Mouse (Mus musculus) right cerebral cortex, postnatal 4 days (tissue): ENCODE measurements around the gene Enpp7.

Experiments
- DNase-seq: peaks from one replicate; pipeline ENCODE4 v3.0.0-alpha.2; 2022

Enpp7 gene

GRCm38 (mm10) chr11:118987999-118988398, at the start of gene Enpp7:
Gene Enpp7, plus strand, starts transcription at chr11:118988188.
- no peak for DNase-seq

DNA sequence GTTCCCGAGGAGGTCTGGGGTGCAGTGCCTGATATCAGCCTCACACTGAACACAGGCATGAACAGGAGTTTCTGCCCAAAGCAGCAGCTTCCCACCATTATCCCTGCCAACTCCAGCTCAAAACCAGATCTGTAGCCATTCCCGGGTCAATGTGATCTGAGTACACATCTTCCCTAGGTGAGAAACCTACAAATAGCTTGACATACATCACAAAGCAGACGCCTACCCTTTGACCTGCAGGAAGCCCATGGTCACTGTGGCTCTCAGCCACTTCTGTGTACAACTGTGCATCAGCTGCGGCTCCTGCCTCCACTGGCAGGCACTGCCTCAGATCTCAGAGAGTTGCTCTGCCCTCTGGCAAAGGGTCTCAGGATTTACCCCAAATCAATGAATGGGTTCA, 48.3 kb upstream of the Enpp7 start:
- no peak for DNase-seq

DNA sequence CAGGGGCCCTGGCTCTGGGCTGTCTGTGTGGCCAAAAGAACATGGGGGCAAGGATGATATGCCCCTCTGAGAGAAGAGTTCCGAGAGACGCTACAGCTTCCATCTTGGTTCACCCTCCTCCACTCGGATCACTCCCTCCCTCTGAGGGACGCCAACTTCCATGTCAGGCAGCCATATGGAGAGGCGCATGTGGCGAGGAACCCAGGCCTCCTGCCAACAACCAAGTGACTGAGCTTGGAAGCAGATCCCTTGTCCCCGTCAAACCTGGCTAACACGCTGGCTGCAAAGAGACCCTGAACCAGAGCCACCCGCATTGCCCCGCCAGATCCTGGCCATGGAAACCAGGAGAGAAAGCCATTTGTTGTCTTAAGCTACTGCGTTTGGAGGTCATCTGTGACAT, 47.4 kb upstream of the Enpp7 start:
- peak; percentile 75 for DNase-seq

GRCm38 (mm10) chr11:118941268-118941667, 46.7 kb upstream of the Enpp7 start:
- no peak for DNase-seq

GRCm38 (mm10) chr11:118945868-118946267, 42.1 kb upstream of the Enpp7 start:
- no peak for DNase-seq

DNA sequence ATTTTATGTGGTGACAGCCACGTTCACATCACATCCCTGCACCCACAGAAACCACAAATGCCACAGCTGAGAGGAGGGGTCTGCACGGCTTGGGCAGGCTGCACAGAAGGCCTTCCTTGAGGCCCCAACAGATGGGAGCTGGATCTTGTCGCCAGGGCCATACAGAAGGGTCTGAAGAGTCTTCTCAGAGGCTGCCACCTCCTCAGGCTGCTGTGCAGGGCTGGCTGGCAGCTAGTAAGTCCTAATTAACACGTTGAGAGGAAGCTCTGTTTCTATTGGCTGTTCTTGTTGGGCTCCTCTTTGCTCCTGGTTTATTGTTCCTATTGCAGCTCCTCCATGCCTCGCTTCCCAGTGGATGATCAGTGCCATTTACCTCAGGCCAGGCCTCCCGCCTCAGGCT, 33.0 kb upstream of the Enpp7 start:
- DNase-seq: no peak

DNA sequence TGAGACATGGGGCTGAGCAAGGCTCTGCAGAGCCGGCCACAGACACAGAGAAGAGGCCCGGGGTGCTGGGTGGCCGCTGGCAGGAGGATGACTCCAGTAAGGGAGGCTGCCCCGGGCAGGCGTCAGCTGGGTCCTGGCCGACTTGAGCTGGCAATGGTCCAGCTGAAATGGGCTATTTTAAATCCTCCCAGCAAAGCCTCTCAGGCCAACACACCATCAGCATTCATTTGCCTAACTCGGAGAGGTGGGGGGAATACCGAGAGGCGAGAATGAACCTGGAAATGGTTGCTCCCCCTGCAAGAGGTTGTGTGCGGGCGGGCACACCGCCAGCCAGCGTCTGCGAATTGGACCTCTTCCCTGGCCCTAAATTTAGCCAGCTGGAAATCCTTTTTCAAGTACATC, 30.9 kb upstream of the Enpp7 start:
- DNase-seq: peak; percentile 74

GRCm38 (mm10) chr11:118960649-118961048, 27.3 kb upstream of the Enpp7 start:
- peak; percentile 52 for DNase-seq

DNA sequence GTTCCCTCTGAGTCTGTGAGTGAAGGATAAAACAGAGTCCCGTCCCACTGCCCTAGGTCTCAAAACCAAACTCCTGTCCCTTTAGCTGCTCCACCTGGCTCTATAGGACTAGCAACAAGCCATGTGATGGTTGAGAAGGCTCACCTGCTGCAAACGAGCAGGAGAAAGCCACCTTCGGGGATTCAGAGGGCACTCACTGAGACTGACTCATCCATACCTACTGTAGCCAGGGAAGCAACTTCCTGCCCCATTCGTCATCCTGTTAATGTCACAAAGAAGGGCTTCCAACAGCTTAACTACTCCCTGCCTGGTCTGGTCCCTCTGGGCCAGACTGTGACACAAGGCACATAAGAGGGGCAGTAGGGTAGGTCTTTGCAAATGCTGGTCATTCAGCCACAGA, 25.5 kb upstream of the Enpp7 start:
- no peak for DNase-seq

- DNase-seq: no peak
Observed at GRCm38 (mm10) chr11:118963926-118964325, 24.1 kb upstream of the Enpp7 start.

DNA sequence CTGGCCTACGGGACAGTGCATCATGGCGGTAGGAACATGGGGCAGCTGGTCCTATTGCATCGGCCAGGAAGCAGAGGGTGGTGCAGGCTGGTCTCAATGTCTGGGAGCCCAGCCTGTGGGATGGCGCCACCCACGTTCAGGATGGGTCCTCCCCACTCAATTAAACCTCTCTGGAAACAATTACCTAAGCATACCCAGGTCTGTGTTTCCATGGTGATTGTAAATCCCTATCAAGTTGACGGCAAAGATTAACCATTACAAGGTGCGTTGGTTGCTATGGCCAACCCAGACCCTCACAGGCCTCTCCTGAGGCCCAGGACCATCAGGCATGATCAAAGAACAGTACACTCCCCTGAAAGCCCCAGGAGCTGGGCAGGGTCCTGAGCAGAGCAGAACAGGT, 22.9 kb upstream of the Enpp7 start:
- DNase-seq: no peak

- DNase-seq: peak; percentile 65
Observed at GRCm38 (mm10) chr11:118971470-118972034, 16.4 kb upstream of the Enpp7 start.

GRCm38 (mm10) chr11:118972431-118973377, 15.3 kb upstream of the Enpp7 start:
- DNase-seq: no peak

DNA sequence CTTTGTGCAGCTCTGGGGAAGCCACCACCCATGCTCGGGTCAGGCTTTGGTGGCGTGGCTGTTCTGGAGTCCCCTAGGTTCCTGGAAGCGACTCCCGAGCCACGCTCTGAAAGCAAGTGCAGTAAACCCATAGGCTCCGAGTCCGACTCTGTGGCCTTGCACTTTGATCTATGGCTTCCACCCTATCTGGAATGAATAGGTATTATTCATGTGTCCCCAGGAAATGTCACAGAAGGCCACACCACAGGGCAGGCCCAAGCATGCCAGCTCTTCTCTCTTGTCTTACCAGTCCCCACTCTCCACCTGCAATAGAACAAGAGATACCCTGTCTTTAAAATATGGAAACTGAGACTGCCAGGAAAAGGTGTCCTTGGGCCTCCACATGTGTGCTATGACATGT, 13.6 kb upstream of the Enpp7 start:
- no peak for DNase-seq

GRCm38 (mm10) chr11:118975427-118975826, 12.6 kb upstream of the Enpp7 start:
- DNase-seq: peak; percentile 84

DNA sequence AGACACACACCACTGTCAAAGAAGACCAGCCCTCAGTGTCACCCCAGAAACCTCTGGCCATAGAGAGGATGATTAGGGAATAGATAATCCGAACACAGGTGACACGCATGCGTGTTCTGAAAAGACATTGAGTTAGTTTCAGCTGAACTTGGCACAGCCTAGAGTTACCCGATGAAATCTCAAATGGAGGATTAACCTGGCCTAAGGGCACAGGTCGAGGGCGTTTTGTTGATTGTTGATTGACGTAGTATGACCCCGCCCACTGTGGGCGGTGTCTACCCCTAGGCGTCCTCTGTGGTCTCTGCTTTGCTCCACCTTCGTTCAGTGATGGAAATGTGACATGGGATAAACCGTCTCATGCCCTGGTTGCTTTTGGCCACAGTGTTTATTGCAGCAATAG, 12.1 kb upstream of the Enpp7 start:
- no peak for DNase-seq

- DNase-seq: no peak
Observed at GRCm38 (mm10) chr11:118980388-118980787, 7.6 kb upstream of the Enpp7 start.

GRCm38 (mm10) chr11:118981012-118981776, 6.8 kb upstream of the Enpp7 start:
- DNase-seq: no peak

- no peak for DNase-seq
Observed at GRCm38 (mm10) chr11:118982593-118983113, 5.3 kb upstream of the Enpp7 start.

DNA sequence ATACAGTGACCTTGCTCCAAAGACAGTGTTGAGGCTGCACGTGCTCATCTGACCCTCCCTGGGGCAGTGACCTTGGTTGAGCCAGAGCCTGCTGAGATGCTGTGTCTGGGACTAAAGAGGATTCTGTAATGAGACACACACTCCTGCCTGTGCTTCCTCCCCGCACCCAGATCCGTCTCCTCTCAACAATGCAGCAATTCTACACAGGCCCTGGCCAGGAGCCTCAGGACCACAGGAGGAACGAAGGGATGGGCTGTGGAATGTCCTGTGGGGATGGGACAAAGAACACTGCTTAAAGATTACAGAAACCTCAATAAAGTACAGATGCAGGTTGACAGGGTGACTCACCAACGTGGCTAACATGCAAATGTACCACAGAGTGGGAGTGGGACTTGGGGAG, 2.4 kb upstream of the Enpp7 start:
- no peak for DNase-seq

GRCm38 (mm10) chr11:118992781-118993180, 4.8 kb downstream of the Enpp7 start:
- DNase-seq: no peak

- no peak for DNase-seq
Observed at GRCm38 (mm10) chr11:118995448-118995847, 7.5 kb downstream of the Enpp7 start.

- DNase-seq: no peak
Observed at GRCm38 (mm10) chr11:118997182-118997581, 9.2 kb downstream of the Enpp7 start.
